25 mouse cellular contexts compared by ENCODE assay signal in the genomic region with DNA sequence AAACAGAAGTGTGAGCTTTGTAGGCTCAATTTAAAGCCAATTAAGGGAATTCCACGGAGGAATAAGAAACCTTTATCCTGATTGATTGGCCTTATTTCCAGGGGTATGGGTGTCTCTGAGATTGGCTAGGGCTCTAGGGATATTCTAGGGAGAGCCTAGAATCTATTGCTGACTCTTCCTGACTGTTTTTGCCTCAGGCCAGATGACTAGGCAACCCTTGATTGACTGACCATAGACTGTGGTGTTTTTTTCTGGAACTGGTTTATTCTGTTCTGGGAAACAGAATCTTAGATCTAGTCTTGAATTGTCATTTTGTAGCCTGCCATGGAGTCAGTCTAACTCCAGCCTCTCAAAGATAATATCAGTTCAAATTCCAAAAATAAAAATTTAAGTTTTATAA. TPM values are rescaled to one million over a fixed set of nuclear protein-coding genes. Genes with fewer than 3 reads are reported as not detected.
"Had no signal": no experiment of that assay in that cellular context is flagged by ENCODE, and none has a peak within 500 bp of the region (broad histone marks: within the 10 kb centered on the region; RNA-seq: fewer than 3 reads in every experiment).

No protein-coding gene starts in this region.

- H3K4me3 ChIP-seq: neural tube, embryonic 13.5 days; neural tube, embryonic 15.5 days; stomach, embryonic 15.5 days had no signal

- H3K27ac ChIP-seq: neural tube, embryonic 13.5 days; neural tube, embryonic 15.5 days; stomach, embryonic 15.5 days; stomach, postnatal 0 days had no signal

- H3K4me2 ChIP-seq: neural tube, embryonic 13.5 days; neural tube, embryonic 15.5 days; stomach, embryonic 15.5 days had no signal

- H3K9me3 ChIP-seq: neural tube, embryonic 13.5 days; neural tube, embryonic 15.5 days; stomach, embryonic 15.5 days had no signal

- H3K4me1 ChIP-seq: neural tube, embryonic 13.5 days; neural tube, embryonic 15.5 days; stomach, embryonic 15.5 days had no signal

- H3K27me3 ChIP-seq: neural tube, embryonic 13.5 days; neural tube, embryonic 15.5 days; stomach, embryonic 15.5 days had no signal

- H3K36me3 ChIP-seq: neural tube, embryonic 13.5 days; neural tube, embryonic 15.5 days; stomach, embryonic 15.5 days had no signal

- H3K9ac ChIP-seq: neural tube, embryonic 13.5 days; neural tube, embryonic 15.5 days; stomach, embryonic 15.5 days had no signal

- DNase-seq: retina, postnatal 1 day; right cerebral cortex, adult 18-20 months; right cerebral cortex, postnatal 14 days; right cerebral cortex, postnatal 25 days; right cerebral cortex, postnatal 4 days; spleen, adult 18-20 months; thymus, adult 18-20 months; thymus, adult 2 months; thymus, postnatal 14 days; thymus, postnatal 25 days; thymus, postnatal 36 days; thymus, postnatal 4 days had no signal

RNA-seq across cellular contexts. Expression of a gene that starts 13.5 kb away (rescaled TPM):
- total RNA-seq: neutrophil, adult 5-6 weeks had no signal
- polyA plus RNA-seq: neural tube, embryonic 13.5 days; neural tube, embryonic 14.5 days; neural tube, embryonic 15.5 days; small intestine, adult 2 months; spleen, adult 2 months; stomach, embryonic 14.5 days; stomach, embryonic 15.5 days; stomach, embryonic 16.5 days; stomach, postnatal 0 days; testis, adult 2 months; thymus, postnatal 0 days; urinary bladder, adult 2 months had no signal

RNA-seq across cellular contexts. Expression of a gene that starts 51.6 kb away (rescaled TPM):
- total RNA-seq: neutrophil, adult 5-6 weeks had no signal
- polyA plus RNA-seq: neural tube, embryonic 13.5 days; neural tube, embryonic 14.5 days; neural tube, embryonic 15.5 days; small intestine, adult 2 months; spleen, adult 2 months; stomach, embryonic 14.5 days; stomach, embryonic 15.5 days; stomach, embryonic 16.5 days; stomach, postnatal 0 days; testis, adult 2 months; thymus, adult 2 months; thymus, postnatal 0 days; urinary bladder, adult 2 months had no signal
